Mouse (Mus musculus): ENCODE data around the gene Cd300c.
"Not testable (repeated sequence)": the region's sequence is repeated elsewhere in the genome, so short reads cannot be mapped to it uniquely, and the experiment has no call there.

DNA sequence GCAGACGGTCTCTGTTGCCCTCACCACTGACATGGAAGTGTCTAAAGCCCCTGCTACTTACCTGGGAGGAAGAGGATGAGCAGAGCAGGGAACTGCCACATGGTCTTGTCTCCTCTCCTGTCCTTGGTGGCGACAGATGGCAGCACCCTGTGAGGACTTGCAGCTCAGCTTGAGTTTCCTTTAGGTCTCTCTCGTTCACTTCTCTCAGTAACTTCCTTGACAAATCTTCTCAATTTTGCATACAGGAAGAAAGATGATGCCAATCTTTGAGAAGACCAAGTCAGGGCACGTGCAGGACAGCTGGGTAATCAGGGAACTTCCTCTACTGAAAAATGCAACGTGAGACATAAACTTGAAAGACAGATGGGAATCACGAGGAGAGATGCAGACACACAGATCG, 47.1 kb upstream of the Cd300c start, which contains the start of gene Cd300ld2:
- not testable (repeated sequence) for TF ChIP-seq CTCF, EP300 (IDR thresholded peaks at IDR 0.05; ENCODE audit: low read depth)
